Mouse (Mus musculus): ENCODE results near the gene Zmat3. TPM values are rescaled to one million over a fixed set of nuclear protein-coding genes. Genes with fewer than 3 reads are reported as not detected.

Zmat3 gene
- 1 to 10 TPM; 4.7 to 9.1 (median 5.8) TPM for polyA plus RNA-seq (2017; shearing (Covaris generic))

DNA sequence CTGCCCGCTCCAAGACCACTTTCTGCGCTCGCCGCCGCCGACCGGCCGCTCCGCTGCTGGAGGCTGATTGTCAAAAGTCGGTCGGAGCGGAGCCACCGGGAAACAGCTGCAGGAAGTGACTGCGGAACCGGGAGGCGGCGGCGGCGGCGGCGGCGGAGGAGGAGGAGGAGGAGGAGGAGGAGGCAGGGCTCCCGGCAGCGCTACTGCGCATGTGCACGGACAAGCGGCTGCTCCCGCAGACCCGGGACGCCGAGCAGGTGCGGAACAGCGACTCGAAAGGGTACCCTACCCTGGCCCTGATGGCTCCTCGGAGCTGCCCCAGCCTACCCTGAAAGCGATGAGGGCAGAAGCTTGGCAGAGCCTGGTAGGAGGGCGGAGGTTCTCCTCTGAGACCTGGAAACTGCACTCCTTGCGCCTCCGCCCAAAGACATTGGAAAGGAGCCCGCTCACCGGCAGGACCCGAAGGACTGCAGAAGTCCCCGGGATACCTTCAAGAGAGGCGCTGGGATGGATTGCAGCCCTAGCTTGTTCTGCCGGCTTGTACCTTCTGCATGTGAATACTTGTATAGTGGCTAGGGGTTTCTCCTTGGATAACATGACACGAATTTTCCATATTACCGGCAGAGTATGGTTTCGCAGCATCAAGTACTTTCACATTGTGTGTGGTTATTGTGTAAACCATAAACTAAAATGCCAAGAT lies at the start of gene Zmat3:
Gene Zmat3 (minus strand): TSS at position 469 of the 700 bp plus-strand sequence.
- peak; percentile 72 for ATAC-seq

DNA sequence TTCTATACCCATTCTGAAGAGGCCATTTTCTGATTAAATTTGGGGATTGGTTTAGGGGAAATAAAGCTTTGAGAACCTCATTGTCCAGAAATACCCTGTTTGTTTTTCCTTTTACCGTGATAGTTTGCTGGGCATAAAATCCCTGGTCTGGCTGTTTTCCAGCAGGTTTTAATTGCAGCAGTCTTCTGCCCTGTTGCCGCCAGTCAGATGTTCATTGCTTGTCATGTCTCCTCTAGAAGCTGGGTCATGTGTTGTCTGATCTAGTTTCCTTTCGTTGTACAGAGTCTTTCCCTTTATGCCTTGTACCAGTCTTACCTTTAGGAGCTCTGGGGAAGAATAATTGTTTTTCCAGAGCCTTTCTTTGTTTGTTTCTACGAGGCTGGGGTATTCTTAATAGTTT lies 48.6 kb upstream of the Zmat3 start:
- no peak for ATAC-seq

DNA sequence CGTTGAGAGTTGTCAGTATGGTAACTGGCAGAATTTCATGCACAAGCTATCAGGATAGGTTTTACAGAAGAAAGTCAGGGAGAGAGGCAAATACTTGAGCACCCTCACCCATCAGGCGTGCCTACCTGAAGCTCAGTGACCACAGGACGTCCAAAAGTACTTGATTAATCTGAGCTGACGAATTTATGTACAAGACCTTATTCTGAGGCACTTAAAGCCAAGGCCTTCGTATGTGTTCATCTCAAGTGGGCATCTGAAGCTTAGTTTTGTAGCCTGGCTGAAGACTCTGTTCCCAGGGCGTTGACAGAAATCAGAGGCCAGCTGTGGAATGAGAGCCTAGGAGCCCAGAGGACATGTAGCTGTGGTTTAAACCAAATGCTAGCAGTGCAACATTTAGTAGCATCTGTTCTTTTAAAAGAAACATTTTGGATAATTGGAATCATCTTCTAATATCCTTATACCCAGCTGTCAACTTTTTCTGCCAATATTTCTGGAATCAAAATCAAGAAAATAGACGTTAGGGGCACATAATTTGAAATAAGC lies 46.8 kb upstream of the Zmat3 start:
- no peak for ATAC-seq

DNA sequence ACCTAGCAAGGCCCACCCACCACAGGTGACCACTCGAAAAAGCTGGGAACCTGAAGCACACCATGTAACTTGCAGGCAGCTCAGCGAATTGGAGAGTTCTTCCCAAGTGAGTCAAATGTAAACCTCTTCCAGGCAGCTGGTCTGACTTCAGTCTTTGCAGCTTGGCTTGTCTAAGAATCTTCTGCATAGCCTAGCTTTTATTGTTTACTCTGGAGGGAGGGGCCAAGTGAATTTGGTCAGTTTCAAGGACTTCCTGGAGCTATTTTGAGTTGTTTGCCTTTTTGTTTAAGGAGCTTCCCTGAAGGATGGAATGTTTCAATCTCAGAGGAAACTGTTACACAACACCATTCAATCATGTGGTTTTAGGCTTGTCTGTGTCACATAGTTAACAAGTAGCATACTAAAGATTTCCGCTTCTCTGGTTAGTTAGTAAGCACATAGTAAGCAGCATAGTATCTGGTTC lies 43.0 kb upstream of the Zmat3 start:
- peak; percentile 70 for ATAC-seq

DNA sequence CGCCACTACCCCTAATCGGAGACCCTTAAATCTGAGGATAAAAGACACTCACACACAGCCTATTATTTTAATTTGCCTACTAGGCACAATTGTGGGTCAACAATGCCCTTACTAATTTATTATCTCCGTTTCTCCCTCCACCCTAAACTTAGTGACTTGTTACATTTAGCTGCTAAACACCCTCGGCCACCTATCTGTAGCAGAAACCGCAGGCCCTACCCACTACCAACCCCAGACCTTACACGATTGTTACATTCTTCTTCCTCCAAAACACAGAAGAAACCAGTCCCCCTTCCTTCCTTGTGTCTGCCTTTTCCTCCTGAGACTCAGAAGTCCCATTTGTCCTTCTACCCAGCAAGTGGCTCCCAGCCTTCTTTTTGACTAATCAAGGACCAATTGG lies 41.0 kb upstream of the Zmat3 start:
- no peak for ATAC-seq

DNA sequence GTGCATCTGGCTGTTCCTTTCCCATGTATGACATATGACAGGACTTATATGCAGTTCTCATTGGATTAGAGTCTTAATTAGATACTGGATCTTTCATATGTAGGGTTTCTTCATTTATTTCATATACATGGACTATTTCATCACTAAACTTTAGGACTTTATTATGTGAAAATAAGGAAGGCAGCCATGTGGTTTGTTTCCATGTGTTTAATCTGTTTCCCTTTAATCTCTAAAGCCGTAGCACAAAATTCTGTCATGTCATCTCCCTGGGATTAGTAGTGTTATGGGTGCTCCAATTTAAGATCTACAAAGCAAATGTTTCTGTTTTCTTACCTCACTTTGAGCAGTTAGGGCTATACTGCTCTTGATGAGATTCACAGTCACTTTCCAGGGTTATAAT lies 39.9 kb upstream of the Zmat3 start:
- no peak for ATAC-seq

DNA sequence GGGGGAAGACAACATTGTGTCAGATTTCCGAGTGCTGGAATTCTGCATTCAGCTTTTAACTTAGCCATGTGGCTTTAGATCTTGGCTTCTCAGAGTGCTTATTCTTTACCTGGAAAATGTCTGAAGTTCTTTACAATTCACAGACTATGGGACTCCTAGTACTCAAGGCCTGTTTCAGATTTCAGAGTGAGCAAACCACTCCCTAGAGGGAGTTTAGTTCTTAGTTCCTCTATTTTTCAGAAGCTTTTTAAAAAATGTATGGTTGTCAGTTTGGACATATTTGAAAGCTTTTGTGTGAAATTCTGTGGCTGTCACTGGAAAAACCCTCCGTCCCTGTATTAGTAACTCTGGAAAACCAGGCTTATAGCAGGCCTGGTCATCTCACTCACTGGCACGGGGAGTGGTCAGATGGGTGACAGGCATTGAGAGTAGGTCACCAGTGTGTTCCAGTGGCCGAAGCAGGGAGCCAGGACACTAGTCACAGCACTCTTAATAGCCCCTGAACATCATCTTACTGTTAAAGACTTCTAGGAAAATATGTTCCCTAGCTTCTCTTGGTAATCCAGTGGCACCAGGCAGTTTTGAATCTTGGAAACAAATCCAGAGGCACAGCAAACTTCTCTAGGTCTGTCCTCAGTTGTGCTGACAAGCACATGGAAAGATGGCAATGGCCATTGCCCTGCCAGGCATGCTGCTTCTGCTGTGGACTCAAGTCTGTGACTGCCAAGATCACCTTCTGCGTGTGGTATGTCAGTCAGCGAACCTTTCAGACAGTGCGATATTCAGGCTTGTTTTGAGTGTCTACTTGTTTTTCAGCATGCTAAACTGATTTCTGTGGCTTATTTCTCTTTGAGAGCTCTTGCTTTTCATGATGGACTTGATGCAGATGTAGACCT lies 37.4 kb upstream of the Zmat3 start:
- no peak for ATAC-seq

DNA sequence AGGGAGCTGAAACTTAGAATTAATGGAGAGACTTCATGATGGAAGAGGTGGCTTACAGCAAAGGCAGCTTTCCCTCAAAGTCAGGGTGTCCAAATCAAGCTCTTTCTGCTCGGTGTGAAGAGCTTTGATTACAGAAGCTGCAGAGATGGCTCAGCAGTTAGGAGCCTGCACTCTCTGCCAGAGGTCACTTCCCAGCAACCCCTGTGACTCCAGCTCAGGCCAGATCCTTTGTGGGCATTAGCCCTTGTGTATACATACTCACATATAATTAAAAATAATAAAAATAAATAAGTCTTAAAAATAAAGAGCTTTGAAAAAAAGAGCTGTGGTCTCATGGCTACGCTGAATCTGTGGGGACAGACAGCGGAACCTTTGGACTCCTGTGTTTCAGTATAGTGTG lies 35.8 kb upstream of the Zmat3 start:
- no peak for ATAC-seq

DNA sequence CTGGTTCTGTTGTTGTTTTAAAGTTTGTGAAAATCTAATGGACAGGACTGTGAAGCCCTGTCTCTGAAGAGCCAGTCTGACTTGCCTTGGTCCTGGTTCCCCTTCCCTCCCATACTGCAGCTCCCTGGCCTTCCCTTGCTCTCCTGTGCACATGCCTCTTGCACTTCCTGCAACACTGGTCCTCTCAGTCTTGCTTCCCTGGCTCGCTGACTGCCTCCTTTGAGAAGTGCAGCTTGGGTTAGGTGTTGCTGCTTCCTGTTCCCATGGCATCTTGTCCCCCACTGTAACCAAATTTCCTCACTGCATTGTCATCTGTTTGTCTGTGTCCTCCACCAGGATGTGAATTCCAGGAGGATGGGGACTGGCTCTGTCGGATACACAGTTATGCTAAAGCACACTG lies 34.1 kb upstream of the Zmat3 start:
- ATAC-seq, result no peak

DNA sequence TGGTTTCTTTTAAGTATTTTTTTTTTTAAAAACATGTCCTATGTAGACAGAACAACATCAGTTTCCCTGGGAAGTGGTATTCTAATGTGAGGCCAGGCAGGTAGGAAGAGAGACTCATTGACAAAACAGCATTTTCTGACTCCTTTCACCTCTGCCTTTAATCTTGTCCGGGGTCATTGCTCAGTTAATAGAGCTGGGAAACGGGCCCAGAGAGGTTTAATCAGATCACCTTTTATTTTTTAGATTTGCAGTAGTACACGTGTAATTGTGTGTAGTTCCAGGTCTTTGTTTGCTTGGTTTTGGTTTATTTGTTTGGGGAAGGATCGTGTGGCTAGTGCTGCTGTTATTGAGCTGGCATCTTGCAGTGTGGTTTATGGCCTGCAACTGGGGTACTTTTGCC lies 33.6 kb upstream of the Zmat3 start:
- ATAC-seq, result no peak

DNA sequence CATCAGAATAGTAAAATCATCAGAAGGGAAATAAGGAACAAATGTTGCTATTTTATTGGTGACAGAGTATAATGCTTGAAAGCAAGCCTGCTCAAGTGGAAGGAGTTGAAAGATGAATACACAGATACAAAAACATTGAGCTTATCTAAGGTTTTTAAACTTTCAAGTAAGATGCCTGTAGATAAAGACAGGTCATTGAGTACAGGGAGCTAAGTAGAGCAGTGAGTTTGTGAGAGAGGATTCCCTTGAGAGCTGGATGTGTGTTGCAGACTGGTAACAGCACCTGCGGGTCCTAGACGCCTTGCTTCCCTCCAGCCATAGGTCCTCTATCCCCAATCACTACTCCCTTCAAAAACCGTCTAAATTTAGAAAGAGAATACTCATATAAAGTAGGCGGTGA lies 32.8 kb upstream of the Zmat3 start:
- ATAC-seq, result no peak

DNA sequence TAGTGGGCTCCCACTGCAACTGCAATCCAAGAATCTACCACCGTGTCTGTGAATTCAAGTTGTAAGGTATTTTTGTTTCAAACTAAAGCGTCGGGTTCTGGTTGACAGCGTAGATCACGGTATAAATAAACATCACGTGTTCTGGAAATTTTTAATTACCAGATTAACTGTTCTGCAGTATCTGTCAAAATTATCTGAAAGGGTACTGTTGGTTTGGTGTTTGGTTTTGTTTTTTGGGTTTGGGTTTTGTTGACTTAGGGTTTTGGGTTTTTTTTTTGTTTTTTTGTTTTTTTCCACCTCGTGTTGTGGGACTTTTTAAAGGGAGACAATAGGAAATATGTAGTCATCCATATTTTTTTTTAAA lies 32.3 kb upstream of the Zmat3 start:
- no peak for ATAC-seq

DNA sequence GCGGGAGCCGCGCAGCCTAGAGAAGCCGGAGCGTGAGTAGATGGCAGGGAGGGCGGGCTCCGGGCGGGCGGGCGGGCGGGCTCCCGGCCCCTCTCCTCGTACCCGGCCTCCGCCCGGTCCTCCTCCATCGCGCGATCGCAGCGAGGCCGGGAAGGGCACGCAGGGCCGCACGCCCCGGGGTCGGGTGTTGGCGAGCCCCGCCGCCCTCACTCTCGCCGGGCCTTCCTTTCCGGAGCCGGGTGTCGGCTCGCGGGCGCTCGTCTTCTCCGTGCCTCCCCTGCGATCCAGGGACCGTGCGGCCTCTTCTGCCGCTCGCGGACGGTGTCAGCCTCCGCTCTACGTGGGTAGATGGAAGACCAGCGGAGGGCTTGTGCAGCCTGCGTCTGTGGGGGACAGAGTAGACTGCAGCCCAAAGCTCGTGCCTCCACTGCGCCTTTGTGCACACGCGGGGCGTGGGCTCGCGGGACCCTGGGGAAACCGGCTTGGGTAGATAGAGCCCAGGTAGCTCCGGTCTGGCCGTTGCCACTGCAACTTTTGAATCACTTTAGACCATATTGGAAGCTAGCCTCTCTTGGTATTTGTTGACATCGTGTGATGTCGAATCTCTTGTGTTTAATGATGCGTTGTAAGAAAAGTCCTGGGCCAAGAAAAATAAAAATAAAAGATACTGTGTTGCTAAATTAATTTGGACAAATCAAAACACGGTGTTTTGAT lies 31.8 kb upstream of the Zmat3 start, which contains the start of gene Pik3ca:
Gene Pik3ca (plus strand): TSS at position 211 of the 714 bp plus-strand sequence.
- ATAC-seq, result peak; percentile 9

DNA sequence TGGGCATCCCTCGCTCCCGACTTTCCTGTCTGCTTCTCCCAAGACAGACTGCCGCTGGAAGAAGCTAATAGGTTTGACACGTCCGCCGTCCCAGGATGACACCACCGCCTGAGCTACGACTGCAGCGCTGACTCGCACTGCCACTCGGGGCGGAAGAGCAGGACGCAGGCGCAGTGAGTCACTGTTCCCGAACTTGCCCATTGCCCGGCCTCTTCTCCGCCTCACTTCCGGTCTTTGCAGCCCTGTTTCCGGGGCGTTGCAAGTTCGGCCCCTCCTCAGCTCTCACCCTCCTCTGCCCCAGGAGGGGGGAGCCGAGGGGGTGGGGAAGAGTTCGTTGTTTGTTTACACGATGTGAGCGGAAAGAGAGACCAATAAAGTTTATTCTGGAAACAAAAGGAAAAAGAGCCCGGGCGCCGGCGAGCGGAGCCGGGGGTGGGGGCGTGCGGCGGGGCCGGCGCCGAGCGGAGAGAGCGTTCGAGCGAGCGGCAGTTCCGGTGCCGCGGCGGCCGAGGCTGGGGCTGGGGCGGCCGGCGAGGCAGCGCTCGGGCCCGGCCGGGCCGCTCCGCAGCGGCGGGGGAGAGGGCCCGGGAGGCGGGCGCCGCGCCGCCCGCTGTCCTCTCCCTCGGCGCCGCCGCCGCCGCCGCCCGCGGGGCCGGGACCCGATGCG lies 31.1 kb upstream of the Zmat3 start:
- ATAC-seq, result peak; percentile 92

DNA sequence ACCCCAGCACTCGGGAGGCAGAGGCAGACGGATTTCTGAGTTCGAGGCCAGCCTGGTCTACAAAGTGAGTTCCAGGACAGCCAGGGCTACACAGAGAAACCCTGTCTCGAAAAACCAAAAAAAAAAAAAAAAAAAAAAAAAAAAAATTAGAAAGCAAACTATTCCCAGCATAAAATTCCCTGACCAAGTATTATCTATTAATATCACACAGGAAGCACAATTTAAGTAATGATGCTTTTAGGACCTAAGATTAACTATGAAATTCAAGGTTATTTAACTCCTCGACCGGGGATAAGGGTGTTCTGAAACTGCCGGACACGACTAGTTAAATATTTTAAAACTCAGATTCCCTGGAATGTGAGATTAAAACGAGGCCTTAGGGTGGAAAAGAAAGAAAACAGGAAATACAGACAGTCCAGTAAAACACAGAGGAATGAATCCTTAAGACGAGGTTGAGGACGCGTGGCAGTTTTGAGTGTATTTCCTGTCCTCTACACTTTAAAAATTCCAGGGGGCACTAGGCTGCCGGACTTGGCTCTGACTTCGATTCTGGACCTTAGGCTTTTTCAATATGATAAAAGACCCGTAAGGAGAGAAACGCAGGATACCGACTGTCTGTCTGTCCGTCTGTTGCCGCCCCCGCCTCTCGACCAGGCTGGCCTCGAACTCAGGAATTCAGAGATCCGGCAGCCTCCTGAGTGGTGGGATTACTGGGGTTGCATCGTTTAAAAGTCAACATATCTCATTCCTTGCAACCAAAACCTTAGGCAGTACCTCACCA lies 30.1 kb upstream of the Zmat3 start:
- no peak for ATAC-seq

DNA sequence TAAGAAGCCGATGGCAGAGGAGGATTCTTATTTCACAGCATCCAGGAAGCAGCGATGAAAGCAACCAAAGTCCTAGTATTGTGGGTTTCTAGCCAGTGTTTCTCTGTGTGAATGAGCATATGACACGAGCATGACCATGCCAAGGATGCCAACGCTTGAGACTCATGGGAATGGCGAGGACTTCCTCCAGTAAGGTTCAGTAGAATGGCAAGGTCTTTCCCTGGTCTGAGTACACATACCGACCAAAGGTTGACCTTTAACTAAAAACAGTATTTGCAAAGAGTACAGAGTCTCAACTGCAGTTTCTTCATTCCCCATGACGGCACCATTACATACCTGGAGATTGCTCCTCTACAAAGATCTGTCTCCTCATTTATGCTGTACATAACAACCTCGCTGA lies 28.2 kb upstream of the Zmat3 start:
- no peak for ATAC-seq

DNA sequence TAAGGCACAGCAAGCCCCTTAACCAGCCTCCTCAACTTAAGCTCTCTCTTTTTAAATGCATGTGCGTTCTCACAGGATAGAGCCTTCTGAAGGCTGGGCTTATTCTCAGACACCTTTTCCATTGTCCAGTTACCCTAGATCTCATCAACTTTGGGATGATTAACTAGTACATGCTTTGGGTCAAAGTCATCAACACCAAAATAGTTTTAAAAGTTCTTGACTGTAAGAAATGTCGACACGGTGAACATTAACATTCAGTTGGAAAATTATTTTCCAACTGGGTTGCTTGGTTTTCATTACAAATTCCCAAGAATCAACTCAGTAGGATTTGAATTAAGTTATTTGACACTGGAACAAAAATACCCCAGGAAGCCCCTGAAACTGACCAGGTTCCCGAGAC lies 27.0 kb upstream of the Zmat3 start:
- no peak for ATAC-seq

DNA sequence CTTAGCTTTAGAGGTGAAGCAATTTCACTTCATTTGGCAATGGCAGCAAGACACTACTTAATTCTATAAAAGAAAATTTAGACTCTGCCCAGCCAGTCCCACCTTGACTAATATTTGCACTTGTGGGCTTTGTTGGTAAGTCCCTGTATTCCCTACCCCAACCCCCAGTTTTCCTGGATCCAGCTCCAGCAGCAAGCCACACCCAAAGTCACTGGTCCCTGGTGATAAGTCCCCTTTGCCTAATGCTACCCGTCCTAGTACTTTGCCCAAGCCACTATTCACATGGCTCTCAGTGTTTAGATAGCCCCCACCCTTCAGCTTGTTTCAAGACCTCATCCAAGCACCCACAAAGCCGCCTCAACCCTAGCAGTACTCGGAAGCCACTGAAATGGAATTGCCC lies 15.7 kb upstream of the Zmat3 start:
- ATAC-seq, result no peak

DNA sequence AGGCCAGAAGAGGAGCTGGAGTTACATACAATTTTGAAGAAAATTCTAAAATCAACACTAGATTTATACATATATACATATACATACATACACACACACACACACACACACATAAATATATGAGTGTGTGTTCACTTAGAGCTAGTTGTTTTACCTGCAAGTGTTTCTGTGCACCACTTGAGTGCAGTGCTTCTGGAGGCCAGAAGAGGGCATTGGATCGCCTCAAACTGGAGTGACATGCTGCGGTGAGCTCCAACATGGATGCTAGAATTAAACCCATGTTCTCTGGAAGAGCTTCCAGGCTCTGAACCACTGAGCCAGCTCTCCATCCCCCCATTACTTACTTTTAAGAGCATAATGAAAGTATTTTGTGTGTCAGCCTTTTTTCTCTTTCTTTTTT lies 14.1 kb upstream of the Zmat3 start:
- no peak for ATAC-seq

DNA sequence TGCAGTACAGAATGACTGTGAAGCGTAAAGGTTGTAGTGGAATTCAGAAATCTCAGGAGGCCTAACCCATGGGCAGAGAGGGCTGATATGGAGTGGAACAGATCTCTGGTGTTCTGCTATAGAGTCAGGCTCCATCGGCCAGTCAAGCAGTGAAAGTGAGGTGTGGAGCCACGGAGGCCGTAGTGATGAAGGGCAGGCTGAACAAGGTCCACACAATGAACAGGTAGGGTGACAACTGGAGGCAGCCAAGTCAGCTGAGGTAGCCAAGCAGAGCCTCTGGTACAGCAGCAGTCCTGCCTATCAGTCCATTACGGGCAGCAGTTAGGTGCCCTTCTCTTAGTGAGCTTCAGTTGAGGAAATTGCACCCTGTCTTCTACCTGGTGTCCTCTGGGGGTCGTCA lies 7.4 kb upstream of the Zmat3 start:
- no peak for ATAC-seq

DNA sequence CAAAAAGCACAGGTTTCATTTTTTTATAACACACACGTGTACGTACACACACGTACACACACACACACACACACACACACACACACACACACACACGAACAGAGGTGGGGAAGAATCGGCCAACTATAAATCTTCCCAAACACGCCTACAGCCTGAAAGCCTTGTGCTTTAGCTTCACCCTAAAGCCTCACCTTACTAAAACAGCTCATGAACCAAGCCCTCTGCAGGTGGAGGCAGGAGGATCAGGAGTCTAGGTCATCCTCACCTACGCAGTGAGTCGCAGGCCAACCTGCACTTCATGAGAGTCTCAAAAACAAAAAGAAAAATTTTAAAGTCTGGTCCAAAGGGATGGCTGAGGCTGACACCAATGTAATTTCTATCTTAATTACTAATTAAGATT lies 6.7 kb upstream of the Zmat3 start:
- no peak for ATAC-seq

DNA sequence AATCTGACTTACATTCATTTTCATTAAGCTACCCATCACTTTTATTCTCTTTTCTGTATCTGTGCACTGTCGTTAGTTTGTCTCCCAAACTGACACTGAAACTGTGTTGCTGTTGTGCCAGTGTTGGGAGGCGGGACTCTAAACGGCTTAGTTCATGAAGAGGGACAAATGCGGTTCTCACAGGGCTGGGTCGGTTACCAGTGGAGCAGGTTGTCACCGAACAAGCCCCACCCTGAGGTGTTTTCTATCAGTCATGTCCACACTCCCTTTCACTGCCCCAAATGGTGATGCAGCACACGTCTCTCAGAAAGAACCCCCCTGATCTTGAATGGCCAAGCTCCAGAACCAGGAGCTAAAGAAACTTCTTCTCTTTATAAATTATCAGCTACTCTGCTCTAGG lies 6.1 kb upstream of the Zmat3 start:
- no peak for ATAC-seq

Measured in inflammation-experienced regulatory T-cells, adult 6 months (primary cell).